Mouse (Mus musculus): ENCODE data around the gene Clk1. TPM values are rescaled to one million over a fixed set of nuclear protein-coding genes. Genes with fewer than 3 reads are reported as not detected.

The Clk1 gene
- total RNA-seq, 2 experiments from 2014 or later = 46.2 to 80.4 TPM

Other genes starting within 250 kb of the Clk1 start
- gene Aox4, start 213.7 kb downstream of the Clk1 start, total RNA-seq (2021) = 1 to 10 TPM in 1 of 2 experiments, under 1 TPM in 1; 0.26 to 1.4 TPM
- gene Aox2, start 145.7 kb downstream of the Clk1 start, total RNA-seq (2021) = under 1 TPM; 0.20 to 0.26 TPM
- 100 to 1,000 TPM in 1 of 2 experiments, 10 to 100 TPM in 1; 91.1 to 104 TPM for gene Bzw1, start 31.2 kb downstream of the Clk1 start, total RNA-seq (2021)
- gene Nif3l1, start 21.1 kb upstream of the Clk1 start, total RNA-seq (2021) = 10 to 100 TPM; 10.5 to 11.4 TPM
- 10 to 100 TPM; 18.7 to 23.1 TPM for gene Ppil3, start 21.4 kb upstream of the Clk1 start, total RNA-seq (2021)
- 10 to 100 TPM; 12.8 to 14.4 TPM for gene Orc2, start 81.0 kb upstream of the Clk1 start, total RNA-seq (2021)
- 10 to 100 TPM in 1 of 2 experiments, 1 to 10 TPM in 1; 6.0 to 13.3 TPM for gene Fam126b, start 162.3 kb upstream of the Clk1 start, total RNA-seq (2021)
- 100 to 1,000 TPM; 147 to 172 TPM for gene Ndufb3, start 162.3 kb upstream of the Clk1 start, total RNA-seq (2021)

Measured in gastrocnemius, postnatal 10 days (tissue).